Mouse (Mus musculus) small intestine, adult 2 months (tissue): ENCODE data around the gene Utp20.

Experiments
- CTCF ChIP-seq: fragments of 200-500 bp; IDR thresholded peaks from 2 replicates; pipeline ENCODE4 v1.5.1; 2012; ENCODE audit warnings: low read depth, mild to moderate bottlenecking, control low read depth, inconsistent platforms, low read length, moderate library complexity, mixed read lengths; ENCODE audit not compliant: insufficient replicate concordance, insufficient read length; ENCODE audit errors: extremely low read depth
- POLR2A ChIP-seq: fragments of 200-500 bp; IDR thresholded peaks from 2 replicates; pipeline ENCODE4 v1.6.1; 2012; ENCODE audit warnings: low read depth, mild to moderate bottlenecking, control low read depth, inconsistent platforms, low read length, moderate library complexity

- TF ChIP-seq CTCF = no peak
- TF ChIP-seq POLR2A = no peak
Observed at GRCm38 (mm10) chr10:88828361-88828760, 1.8 kb upstream of the Utp20 start.
